Mouse (Mus musculus): Measurements from ENCODE around the gene Zc3h10. TPM values are rescaled to one million over a fixed set of nuclear protein-coding genes. Genes with fewer than 3 reads are reported as not detected.
A peak's percentile ranks its signal among the peaks of the same experiment; 100 is the strongest.
"Not testable (repeated sequence)": the region's sequence is repeated elsewhere in the genome, so short reads cannot be mapped to it uniquely, and the experiment has no call there.

Gene Zc3h10
- polyA plus RNA-seq, 1 experiment from 2014 or later = 18.9 TPM

- Histone ChIP-seq H3K9me3 (no peaks in the 10 kb centered on the region), H3K27me3 (replicated peaks) (peaks cover 25% of the 10 kb centered on the region), H3K27ac (no peak overlapping the region), H3K36me3 (peaks cover 69% of the 10 kb centered on the region), H3K9ac (no peak overlapping the region), H3K4me2 (replicated peaks) (no peak overlapping the region), H3K4me3 (no peak overlapping the region), H3K4me1 (no peaks in the 10 kb centered on the region)
- WGBS = 84% methylated on average over 4 of the region's 4 CpGs
- ATAC-seq (ENCODE audit: low FRiP score, low read depth) = no peak
These were observed 32.5 kb downstream of the Zc3h10 start for GRCm38 (mm10) chr10:128515044-128515443.

DNA sequence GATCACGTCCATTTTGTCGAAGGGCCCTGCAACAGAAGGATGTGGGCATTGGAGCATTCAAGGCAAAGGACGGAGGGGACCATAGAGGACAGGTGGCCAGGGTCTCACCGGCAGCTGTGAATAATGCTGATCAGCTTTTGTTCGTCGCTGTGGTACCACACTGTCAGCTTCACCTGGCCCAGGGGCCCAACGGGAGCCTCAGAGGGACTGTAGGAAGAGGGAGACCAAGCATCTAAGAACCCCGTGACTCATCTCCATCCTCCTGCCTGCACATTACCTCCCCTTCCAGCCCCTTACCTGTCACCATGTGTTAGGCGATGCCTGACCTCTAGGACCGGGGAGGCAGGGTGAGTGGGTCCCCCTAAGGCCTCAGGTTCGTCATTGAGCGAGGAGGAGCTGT, 35.8 kb downstream of the Zc3h10 start:
- Histone ChIP-seq H3K4me3 (no peak overlapping the region), H3K27me3 (replicated peaks) (peaks cover 10% of the 10 kb centered on the region), H3K4me2 (replicated peaks) (no peak overlapping the region), H3K36me3 (peaks cover 53% of the 10 kb centered on the region), H3K27ac (no peak overlapping the region), H3K9ac (no peak overlapping the region), H3K4me1 (no peaks in the 10 kb centered on the region), H3K9me3 (no peaks in the 10 kb centered on the region)
- no peak for ATAC-seq (ENCODE audit: low FRiP score, low read depth)
- 87% methylated on average over 12 of the region's 12 CpGs for WGBS

DNA sequence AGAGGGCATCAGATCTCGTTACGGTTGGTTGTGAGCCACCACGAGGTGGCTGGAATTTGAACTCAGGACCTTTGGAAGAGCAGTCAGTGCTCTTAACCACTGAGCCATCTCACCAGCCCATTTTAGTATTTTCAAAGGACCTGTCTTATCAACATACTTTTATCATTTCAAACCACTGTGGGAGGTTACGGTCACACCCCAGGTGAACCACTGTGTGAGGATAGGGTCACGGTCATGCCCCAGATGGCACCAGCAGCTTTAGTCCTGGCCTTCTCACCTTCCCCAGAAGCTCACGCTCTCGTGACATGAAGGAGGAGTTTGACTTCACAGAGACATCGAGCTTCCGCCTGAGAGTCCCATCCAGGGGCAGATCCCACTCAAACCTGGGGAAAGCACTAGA, 36.4 kb downstream of the Zc3h10 start:
- Histone ChIP-seq H3K4me1 (no peaks in the 10 kb centered on the region), H3K4me3 (no peak overlapping the region), H3K36me3 (peaks cover 50% of the 10 kb centered on the region), H3K9me3 (no peaks in the 10 kb centered on the region), H3K27me3 (replicated peaks) (peaks cover 5% of the 10 kb centered on the region), H3K4me2 (replicated peaks) (no peak overlapping the region), H3K9ac (no peak overlapping the region), H3K27ac (no peak overlapping the region)
- ATAC-seq (ENCODE audit: low FRiP score, low read depth) = no peak
- 94% methylated on average over 9 of the region's 9 CpGs for WGBS

DNA sequence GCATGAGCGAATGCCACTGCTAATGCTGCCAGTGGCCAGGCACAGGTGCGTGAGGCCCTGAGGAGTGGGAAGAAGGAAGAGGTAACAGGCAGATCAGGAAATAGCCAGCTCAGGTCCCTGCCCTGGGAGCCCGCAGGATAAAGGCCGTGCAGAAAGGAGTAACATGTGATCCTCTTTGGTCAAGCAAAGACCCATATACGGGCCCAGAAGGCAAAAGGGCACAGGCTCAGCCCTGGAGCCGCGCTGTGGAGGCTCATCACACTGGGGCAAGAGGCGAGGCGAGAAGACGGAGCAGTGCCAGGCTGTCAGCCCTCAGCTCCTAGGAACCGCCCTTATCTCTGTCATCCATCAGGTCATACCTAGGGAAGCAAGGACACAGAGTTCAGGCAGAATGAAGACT, 37.3 kb downstream of the Zc3h10 start:
- 90% methylated on average over 11 of the region's 11 CpGs for WGBS
- no peak overlapping the region for H3K4me3 ChIP-seq
- H3K9me3 ChIP-seq = no peaks in the 10 kb centered on the region
- no peaks in the 10 kb centered on the region for H3K4me1 ChIP-seq
- no peak overlapping the region for H3K9ac ChIP-seq
- peaks cover 41% of the 10 kb centered on the region for H3K36me3 ChIP-seq
- no peak overlapping the region for H3K4me2 ChIP-seq (replicated peaks)
- no peak for ATAC-seq (ENCODE audit: low FRiP score, low read depth)
- no peaks in the 10 kb centered on the region for H3K27me3 ChIP-seq (replicated peaks)
- H3K27ac ChIP-seq = no peak overlapping the region

GRCm38 (mm10) chr10:128509831-128510230, 37.7 kb downstream of the Zc3h10 start:
- 79% methylated on average over 4 of the region's 4 CpGs for WGBS
- H3K4me3 ChIP-seq = no peak overlapping the region
- peaks cover 37% of the 10 kb centered on the region for H3K36me3 ChIP-seq
- no peaks in the 10 kb centered on the region for H3K9me3 ChIP-seq
- H3K4me1 ChIP-seq = no peaks in the 10 kb centered on the region
- ATAC-seq (ENCODE audit: low FRiP score, low read depth) = no peak
- H3K4me2 ChIP-seq (replicated peaks) = no peak overlapping the region
- no peak overlapping the region for H3K27ac ChIP-seq
- H3K27me3 ChIP-seq (replicated peaks) = no peaks in the 10 kb centered on the region
- H3K9ac ChIP-seq = no peak overlapping the region

GRCm38 (mm10) chr10:128509203-128509602, 38.4 kb downstream of the Zc3h10 start:
- Histone ChIP-seq H3K4me3 (no peak overlapping the region), H3K27me3 (replicated peaks) (no peaks in the 10 kb centered on the region), H3K4me1 (no peaks in the 10 kb centered on the region), H3K27ac (no peak overlapping the region), H3K9me3 (no peaks in the 10 kb centered on the region), H3K9ac (no peak overlapping the region), H3K36me3 (peaks cover 35% of the 10 kb centered on the region), H3K4me2 (replicated peaks) (no peak overlapping the region)
- ATAC-seq (ENCODE audit: low FRiP score, low read depth) = no peak
- WGBS = 89% methylated on average over 9 of the region's 9 CpGs

DNA sequence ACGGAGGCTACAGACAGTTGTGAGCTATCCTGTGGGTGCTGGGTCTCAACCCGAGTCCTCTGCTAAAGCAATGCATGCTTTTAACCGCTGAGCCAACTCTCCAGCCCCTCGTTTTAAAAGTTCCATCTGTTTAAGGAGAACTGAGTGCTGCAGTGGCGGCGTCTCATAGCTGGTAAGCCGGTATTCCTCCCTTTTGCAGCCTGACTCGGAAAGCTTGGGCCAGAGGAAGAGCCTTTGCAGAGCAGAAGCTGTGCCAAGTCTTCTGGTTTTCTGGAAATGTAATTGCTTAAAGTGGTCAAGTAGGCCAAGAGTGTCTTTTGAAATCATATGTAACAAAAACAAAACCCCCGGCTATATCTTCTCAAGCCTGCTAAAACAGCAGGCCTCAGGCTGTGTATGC, 39.3 kb downstream of the Zc3h10 start:
- H3K4me3 ChIP-seq = no peak overlapping the region
- H3K4me1 ChIP-seq = no peaks in the 10 kb centered on the region
- WGBS = 80% methylated on average over 9 of the region's 9 CpGs
- no peak overlapping the region for H3K9ac ChIP-seq
- no peaks in the 10 kb centered on the region for H3K27me3 ChIP-seq (replicated peaks)
- ATAC-seq (ENCODE audit: low FRiP score, low read depth) = no peak
- H3K36me3 ChIP-seq = peaks cover 33% of the 10 kb centered on the region
- no peak overlapping the region for H3K4me2 ChIP-seq (replicated peaks)
- no peaks in the 10 kb centered on the region for H3K9me3 ChIP-seq
- H3K27ac ChIP-seq = no peak overlapping the region

GRCm38 (mm10) chr10:128505974-128506373, 41.6 kb downstream of the Zc3h10 start:
- no peak for ATAC-seq (ENCODE audit: low FRiP score, low read depth)
- no peaks in the 10 kb centered on the region for H3K4me1 ChIP-seq
- H3K27ac ChIP-seq = no peak overlapping the region
- no peak overlapping the region for H3K4me2 ChIP-seq (replicated peaks)
- peaks cover 14% of the 10 kb centered on the region for H3K36me3 ChIP-seq
- 95% methylated on average over 14 of the region's 14 CpGs for WGBS
- no peak overlapping the region for H3K4me3 ChIP-seq
- no peaks in the 10 kb centered on the region for H3K27me3 ChIP-seq (replicated peaks)
- H3K9ac ChIP-seq = no peak overlapping the region
- no peaks in the 10 kb centered on the region for H3K9me3 ChIP-seq

- H3K9ac ChIP-seq; H3K36me3 ChIP-seq; ATAC-seq (ENCODE audit: low FRiP score, low read depth); H3K9me3 ChIP-seq; H3K4me3 ChIP-seq; H3K4me1 ChIP-seq; H3K27ac ChIP-seq; H3K27me3 ChIP-seq (replicated peaks); H3K4me2 ChIP-seq (replicated peaks): not testable (repeated sequence)
- WGBS = 90% methylated on average over 5 of the region's 5 CpGs
These were observed 42.3 kb downstream of the Zc3h10 start for GRCm38 (mm10) chr10:128505371-128505667.

DNA sequence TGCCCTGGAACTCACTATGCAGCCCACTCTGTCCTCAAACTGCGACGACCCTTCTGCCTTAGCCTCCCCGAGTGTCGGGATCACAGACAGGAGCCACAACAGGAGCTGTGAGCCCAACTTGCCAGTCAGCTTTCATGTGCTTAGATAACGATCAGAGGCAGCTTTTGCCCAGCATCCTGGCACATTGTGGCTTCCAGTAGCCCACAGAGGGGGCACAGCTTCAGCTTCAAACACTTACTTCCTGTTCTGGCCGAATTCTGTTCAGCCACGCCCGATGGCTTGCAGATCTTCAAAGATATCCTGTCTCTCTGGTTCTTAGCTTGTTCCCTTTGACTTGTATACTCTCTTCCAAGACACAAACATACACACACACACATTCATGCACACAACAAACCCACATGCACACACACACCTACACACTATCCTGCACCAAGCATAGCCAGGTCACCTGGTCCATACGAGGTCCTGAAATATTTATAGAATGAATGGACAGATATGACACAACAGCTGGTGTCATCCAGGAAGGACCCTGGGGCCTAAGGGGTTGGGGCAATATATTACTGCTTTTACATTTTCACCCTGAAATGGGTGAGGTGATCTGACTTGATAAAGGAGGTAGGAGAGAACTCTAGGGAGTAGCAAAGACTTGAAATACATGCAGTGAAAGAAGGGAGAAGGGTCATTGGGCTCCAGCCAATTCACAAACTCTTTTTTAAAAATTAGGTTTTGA, 42.8 kb downstream of the Zc3h10 start:
- no peak overlapping the region for H3K4me3 ChIP-seq
- H3K36me3 ChIP-seq = peaks cover 4% of the 10 kb centered on the region
- no peak for ATAC-seq (ENCODE audit: low FRiP score, low read depth)
- no peaks in the 10 kb centered on the region for H3K27me3 ChIP-seq (replicated peaks)
- H3K9me3 ChIP-seq = no peaks in the 10 kb centered on the region
- H3K4me2 ChIP-seq (replicated peaks) = 0 out of 2 replicates have a peak overlapping the region, but pooled peaks have one; percentile 16
- H3K27ac ChIP-seq = no peak overlapping the region
- no peaks in the 10 kb centered on the region for H3K4me1 ChIP-seq
- no peak overlapping the region for H3K9ac ChIP-seq
- 86% methylated on average over 9 of the region's 9 CpGs for WGBS

- Histone ChIP-seq H3K9ac (no peak overlapping the region), H3K4me2 (replicated peaks) (no peak overlapping the region), H3K9me3 (no peaks in the 10 kb centered on the region), H3K27ac (no peak overlapping the region), H3K4me1 (peaks cover 6% of the 10 kb centered on the region), H3K4me3 (no peak overlapping the region), H3K27me3 (replicated peaks) (no peaks in the 10 kb centered on the region), H3K36me3 (no peaks in the 10 kb centered on the region; the same call in 1 of the 2 replicates)
- ATAC-seq (ENCODE audit: low FRiP score, low read depth) = no peak
- WGBS = 92% methylated on average over 3 of the region's 3 CpGs
These were observed 43.6 kb downstream of the Zc3h10 start for GRCm38 (mm10) chr10:128504012-128504411.

DNA sequence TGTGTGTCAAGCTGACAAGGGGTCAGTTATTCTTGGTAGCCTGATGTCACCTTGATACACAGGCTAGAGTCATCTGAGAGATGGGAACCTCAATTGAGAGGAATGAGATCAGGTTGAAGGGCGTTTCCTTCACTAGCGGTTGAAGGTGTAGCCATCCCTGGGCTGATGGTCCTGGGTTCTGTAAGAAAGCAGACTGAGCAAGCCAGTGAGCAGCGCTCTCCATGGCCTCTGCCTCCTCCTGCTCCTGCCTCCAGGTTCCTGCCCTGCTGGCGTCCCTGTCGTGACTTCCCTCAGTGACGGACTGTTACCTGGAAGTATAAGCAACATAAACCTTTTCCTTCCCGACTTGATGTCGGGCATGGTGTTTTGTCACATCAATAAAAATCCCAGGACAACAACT, 44.0 kb downstream of the Zc3h10 start:
- ATAC-seq (ENCODE audit: low FRiP score, low read depth) = no peak

DNA sequence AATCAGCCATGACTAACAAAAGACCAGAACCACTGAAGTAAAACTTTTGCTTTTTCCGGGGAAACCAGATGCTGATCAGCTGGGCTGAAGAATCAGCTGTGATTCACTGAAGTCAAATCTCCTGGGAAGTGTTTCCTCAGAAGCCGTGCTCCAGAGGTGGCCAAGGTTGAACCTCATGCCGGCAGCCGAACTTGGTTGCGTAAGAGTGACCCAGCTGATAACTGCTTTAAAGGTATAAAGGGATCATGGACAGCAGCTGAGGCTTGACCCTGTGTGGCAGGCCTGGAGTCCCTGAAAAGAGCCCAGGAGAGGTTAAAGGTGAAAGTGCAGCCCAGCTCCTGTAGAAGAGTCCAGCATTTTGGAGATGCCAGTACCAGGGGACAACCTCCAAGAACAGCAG, 45.2 kb downstream of the Zc3h10 start:
- no peak for ATAC-seq (ENCODE audit: low FRiP score, low read depth)
- H3K27me3 ChIP-seq (replicated peaks) = no peaks in the 10 kb centered on the region
- H3K4me3 ChIP-seq = no peak overlapping the region
- no peak overlapping the region for H3K9ac ChIP-seq
- no peaks in the 10 kb centered on the region for H3K9me3 ChIP-seq
- H3K4me1 ChIP-seq = peaks cover 10% of the 10 kb centered on the region
- H3K36me3 ChIP-seq = no peaks in the 10 kb centered on the region; the same call in 1 of the 2 replicates
- WGBS = 87% methylated on average over 5 of the region's 5 CpGs
- no peak overlapping the region for H3K27ac ChIP-seq
- no peak overlapping the region for H3K4me2 ChIP-seq (replicated peaks)

More for the DNA sequence above, 44.0 kb downstream of the Zc3h10 start:
- no peak overlapping the region for H3K27ac ChIP-seq
- WGBS = 75% methylated on average over 8 of the region's 8 CpGs
- peaks cover 6% of the 10 kb centered on the region for H3K4me1 ChIP-seq
- no peak overlapping the region for H3K4me2 ChIP-seq (replicated peaks)
- no peak overlapping the region for H3K9ac ChIP-seq
- no peaks in the 10 kb centered on the region for H3K27me3 ChIP-seq (replicated peaks)
- no peaks in the 10 kb centered on the region for H3K9me3 ChIP-seq
- H3K36me3 ChIP-seq = no peaks in the 10 kb centered on the region; the same call in 1 of the 2 replicates
- no peak overlapping the region for H3K4me3 ChIP-seq

All from neural tube, embryonic 12.5 days (tissue).